Mouse (Mus musculus) kidney, postnatal 0 days (tissue): Measurements from ENCODE around the gene Dcaf12. TPM values are rescaled to one million over a fixed set of nuclear protein-coding genes. Genes with fewer than 3 reads are reported as not detected.
A peak's percentile ranks its signal among the peaks of the same experiment; 100 is the strongest.

ENCODE experiments used
- ATAC-seq: fragments of 200-750 bp; cut with Nextera tagmentation; replicated peaks from 2 replicates; pipeline ENCODE4 v1.8.0; 2017; ENCODE audit warnings: low read depth, moderate number of reproducible peaks, moderate TSS enrichment, moderate library complexity; ENCODE audit not compliant: low FRiP score
- DNase-seq: peaks from one replicate; pipeline ENCODE4 v3.0.0-alpha.2; 2016; ENCODE audit warnings: low spot score
- H3K27ac ChIP-seq: fragments of 300-500 bp; sonication (generic); 2 replicates; pipeline ENCODE4 v1.5.1; 2014; ENCODE audit warnings: mild to moderate bottlenecking
- H3K27me3 ChIP-seq: fragments of 300-500 bp; sonication (generic); 2 replicates; pipeline ENCODE4 v1.6.1; 2014; ENCODE audit warnings: low read length, mixed read lengths; ENCODE audit not compliant: insufficient read depth
- H3K36me3 ChIP-seq: fragments of 300-500 bp; sonication (generic); 2 replicates; pipeline ENCODE4 v1.6.1; 2014; ENCODE audit warnings: low read length, mixed read lengths; ENCODE audit not compliant: insufficient read depth
- H3K4me1 ChIP-seq: fragments of 300-500 bp; sonication (generic); replicated peaks from 2 replicates; pipeline ENCODE4 v1.6.1; 2014; ENCODE audit warnings: antibody characterized with exemption, low read length, mixed read lengths; ENCODE audit not compliant: insufficient read depth
- H3K4me2 ChIP-seq: fragments of 300-500 bp; sonication (generic); 2 replicates; pipeline ENCODE4 v1.6.1; 2014; ENCODE audit warnings: mild to moderate bottlenecking, low read length, moderate library complexity, mixed read lengths
- H3K4me3 ChIP-seq: fragments of 300-500 bp; sonication (generic); replicated peaks from 2 replicates; pipeline ENCODE4 v1.5.1; 2014; ENCODE audit warnings: low read depth, low read length
- H3K9ac ChIP-seq: fragments of 300-500 bp; sonication (generic); 2 replicates; pipeline ENCODE4 v1.6.1; 2014; ENCODE audit warnings: low read depth, low read length
- H3K9me3 ChIP-seq: fragments of 300-500 bp; sonication (generic); replicated peaks from 2 replicates; pipeline ENCODE4 v1.6.1; 2016; ENCODE audit warnings: low read length, inconsistent platforms, mixed read lengths
- CTCF ChIP-seq: IDR thresholded peaks from 2 replicates; pipeline ENCODE4 v1.5.1; 2016; ENCODE audit warnings: antibody characterized with exemption, low read depth, mild to moderate bottlenecking, moderate library complexity
- WGBS: fragments of 180-500 bp; shearing (Covaris S2); extraction: QIAGEN DNeasy Blood & Tissue Kit; methylation state at CpG from one replicate; pipeline ENCODE4 v1.1.7; 2014; 5-methylcytosine and 5-hydroxymethylcytosine counted together
- polyA plus RNA-seq: library from polyadenylated mRNA; unstranded; fragments of >200 nt; fragmentation: Nextera tagmentation; extraction: Ambion mirVana; gene quantifications from 2 replicates; pipeline ENCODE4 v1.2.1, GENCODE M21; 2015

Gene Dcaf12
- polyA plus RNA-seq, 1 experiment from 2014 or later: 49.8 TPM

- no peak for DNase-seq
- Histone ChIP-seq H3K36me3 (peaks cover 82% of the 10 kb centered on the region), H3K27ac (no peak overlapping the region), H3K9ac (no peak overlapping the region), H3K4me3 (no peak overlapping the region), H3K27me3 (no peaks in the 10 kb centered on the region), H3K9me3 (no peaks in the 10 kb centered on the region), H3K4me1 (no peaks in the 10 kb centered on the region), H3K4me2 (no peak overlapping the region)
- no peak for ATAC-seq
- 92% methylated on average over 5 of the region's 5 CpGs for WGBS
- TF ChIP-seq CTCF: no peak
These were observed 15.7 kb downstream of the Dcaf12 start for GRCm38 (mm10) chr4:41298976-41299375.

GRCm38 (mm10) chr4:41295960-41296359 lies 18.7 kb downstream of the Dcaf12 start:
- WGBS: 98% methylated on average over 7 of the region's 7 CpGs
- Histone ChIP-seq H3K36me3 (peaks cover 89% of the 10 kb centered on the region), H3K9me3 (no peaks in the 10 kb centered on the region), H3K4me2 (no peak overlapping the region), H3K4me3 (no peak overlapping the region), H3K9ac (no peak overlapping the region), H3K27ac (no peak overlapping the region), H3K4me1 (no peaks in the 10 kb centered on the region), H3K27me3 (no peaks in the 10 kb centered on the region)
- no peak for DNase-seq
- ATAC-seq: no peak
- TF ChIP-seq CTCF: no peak

- Histone ChIP-seq H3K27me3 (no peaks in the 10 kb centered on the region), H3K4me2 (no peak overlapping the region), H3K27ac (no peak overlapping the region), H3K9ac (no peak overlapping the region), H3K4me3 (no peak overlapping the region), H3K4me1 (no peaks in the 10 kb centered on the region), H3K9me3 (no peaks in the 10 kb centered on the region), H3K36me3 (peaks cover 88% of the 10 kb centered on the region)
- ATAC-seq (no peak), DNase-seq (no peak)
- WGBS: 88% methylated on average over 11 of the region's 11 CpGs
- no peak for TF ChIP-seq CTCF
These were observed 19.2 kb downstream of the Dcaf12 start for GRCm38 (mm10) chr4:41295507-41295906.

GRCm38 (mm10) chr4:41293907-41294306 lies 20.8 kb downstream of the Dcaf12 start:
- TF ChIP-seq CTCF: no peak
- Histone ChIP-seq H3K27ac (no peak overlapping the region), H3K4me1 (no peaks in the 10 kb centered on the region), H3K4me2 (no peak overlapping the region), H3K9me3 (no peaks in the 10 kb centered on the region), H3K9ac (no peak overlapping the region), H3K4me3 (no peak overlapping the region), H3K27me3 (no peaks in the 10 kb centered on the region), H3K36me3 (peaks cover 76% of the 10 kb centered on the region)
- 84% methylated on average over 4 of the region's 4 CpGs for WGBS
- DNase-seq (no peak), ATAC-seq (no peak)

- 68% methylated on average over 7 of the region's 7 CpGs for WGBS
- Histone ChIP-seq H3K27ac (no peak overlapping the region), H3K36me3 (peaks cover 42% of the 10 kb centered on the region), H3K9me3 (no peaks in the 10 kb centered on the region), H3K4me3 (no peak overlapping the region), H3K9ac (no peak overlapping the region), H3K4me2 (no peak overlapping the region), H3K4me1 (no peaks in the 10 kb centered on the region), H3K27me3 (no peaks in the 10 kb centered on the region)
- TF ChIP-seq CTCF: no peak
- ATAC-seq: no peak
- DNase-seq: no peak
These were observed 24.9 kb downstream of the Dcaf12 start for GRCm38 (mm10) chr4:41289802-41290201.

GRCm38 (mm10) chr4:41286420-41286819 lies 28.3 kb downstream of the Dcaf12 start:
- peak; percentile 84 for DNase-seq
- WGBS: 13% methylated on average over 3 of the region's 3 CpGs
- no peak for ATAC-seq

GRCm38 (mm10) chr4:41284087-41284486 lies 30.6 kb downstream of the Dcaf12 start:
- TF ChIP-seq CTCF: no peak
- no peak for ATAC-seq
- no peak overlapping the region for H3K4me2 ChIP-seq
- H3K27me3 ChIP-seq: no peaks in the 10 kb centered on the region
- no peaks in the 10 kb centered on the region for H3K4me1 ChIP-seq
- no peak overlapping the region for H3K4me3 ChIP-seq
- no peaks in the 10 kb centered on the region for H3K36me3 ChIP-seq
- no peak overlapping the region for H3K27ac ChIP-seq
- H3K9ac ChIP-seq: no peak overlapping the region
- H3K9me3 ChIP-seq: no peaks in the 10 kb centered on the region
- DNase-seq: no peak
- 68% methylated on average over 2 of the region's 2 CpGs for WGBS

More at GRCm38 (mm10) chr4:41286420-41286819, 28.3 kb downstream of the Dcaf12 start:
- Histone ChIP-seq H3K27ac (no peak overlapping the region), H3K36me3 (peaks cover 10% of the 10 kb centered on the region), H3K9me3 (no peaks in the 10 kb centered on the region), H3K9ac (no peak overlapping the region), H3K4me1 (no peaks in the 10 kb centered on the region), H3K4me3 (no peak overlapping the region), H3K27me3 (no peaks in the 10 kb centered on the region), H3K4me2 (no peak overlapping the region)
- TF ChIP-seq CTCF: peak; percentile 86
